Mouse (Mus musculus) CH12.LX (cell line): ENCODE results near the gene Usp7. TPM values are rescaled to one million over a fixed set of nuclear protein-coding genes. Genes with fewer than 3 reads are reported as not detected.

Source experiments
- DNase-seq: peaks from one replicate; pipeline ENCODE4 v3.0.0-alpha.2; 2013; ENCODE audit errors: extremely low read depth
- H3K27ac ChIP-seq: 2 replicates; pipeline ENCODE4 v1.5.1; 2012; ENCODE audit warnings: low read depth, mild to moderate bottlenecking, control low read depth, moderate library complexity; ENCODE audit not compliant: insufficient read depth
- H3K27me3 ChIP-seq: replicated peaks from 2 replicates; pipeline ENCODE3; 2012; ENCODE audit warnings: inconsistent platforms
- H3K36me3 ChIP-seq, 2 experiments: replicated peaks in 1 of 2; 2 replicates each; pipeline versions ENCODE3 to v1.6.1; 2012; ENCODE audit warnings: inconsistent platforms in 1 of 2, low read length in 1 of 2, mild to moderate bottlenecking in 1 of 2, mixed read lengths in 1 of 2, moderate library complexity in 1 of 2; ENCODE audit not compliant: control insufficient read depth in 1 of 2, insufficient read depth in 1 of 2
- H3K4me1 ChIP-seq, 2 experiments: 2 replicates each; pipeline ENCODE4 v1.6.1; 2012; ENCODE audit warnings: inconsistent platforms in 1 of 2, moderate library complexity in 1 of 2; ENCODE audit not compliant: insufficient read depth in 2 of 2, control insufficient read depth in 1 of 2
- H3K4me2 ChIP-seq: 2 replicates; pipeline ENCODE4 v1.6.1; 2012; ENCODE audit warnings: low read depth, mild to moderate bottlenecking, control low read depth; ENCODE audit not compliant: poor library complexity, insufficient read depth, severe bottlenecking
- H3K4me3 ChIP-seq, 3 experiments: fragments of 150-350 bp in 1 of 3; sonication (generic) in 1 of 3; replicated peaks in 1 of 3; 2 replicates each; pipeline versions ENCODE3 to v1.5.1; 2011 to 2012; ENCODE audit warnings: low read depth in 2 of 3, low read length in 2 of 3, mild to moderate bottlenecking in 2 of 3, moderate library complexity in 2 of 3, control low read depth in 1 of 3, improper control_type of control experiment in 1 of 3, inconsistent platforms in 1 of 3, mixed read lengths in 1 of 3; ENCODE audit not compliant: poor library complexity in 1 of 3
- H3K79me2 ChIP-seq: replicated peaks from 2 replicates; pipeline ENCODE4 v1.6.1; 2012; ENCODE audit warnings: mild to moderate bottlenecking, moderate library complexity; ENCODE audit not compliant: control insufficient read depth, poor library complexity, insufficient read depth, severe bottlenecking; ENCODE audit errors: extremely low read depth
- H3K9ac ChIP-seq: 2 replicates; pipeline ENCODE4 v1.6.1; 2012; ENCODE audit warnings: low read depth, mild to moderate bottlenecking, control low read depth, moderate library complexity; ENCODE audit not compliant: insufficient read depth
- H3K9me3 ChIP-seq: replicated peaks from 2 replicates; pipeline ENCODE3; 2012; ENCODE audit warnings: low read length, inconsistent platforms, mixed read lengths
- CHD1 ChIP-seq: IDR thresholded peaks from 2 replicates; pipeline ENCODE4 v1.6.1; 2012; ENCODE audit warnings: low read depth, low read length, improper control_type of control experiment, inconsistent platforms
- GABPA ChIP-seq: IDR thresholded peaks from 2 replicates; pipeline ENCODE4 v1.6.1; 2012; ENCODE audit warnings: low read depth, low read length, improper control_type of control experiment, inconsistent platforms; ENCODE audit not compliant: insufficient replicate concordance
- HCFC1 ChIP-seq: IDR thresholded peaks from 2 replicates; pipeline ENCODE4 v1.6.1; 2012; ENCODE audit warnings: low read depth, mild to moderate bottlenecking, inconsistent platforms, low read length, improper control_type of control experiment
- KAT2A ChIP-seq: IDR thresholded peaks from 2 replicates; pipeline ENCODE4 v1.6.1; 2012; ENCODE audit warnings: low read length, improper control_type of control experiment, inconsistent platforms; ENCODE audit not compliant: insufficient replicate concordance
- MAZ ChIP-seq: IDR thresholded peaks from 2 replicates; pipeline ENCODE4 v1.6.1; 2012; ENCODE audit warnings: low read depth, mild to moderate bottlenecking, inconsistent platforms, low read length, improper control_type of control experiment, moderate library complexity
- MXI1 ChIP-seq: IDR thresholded peaks from 2 replicates; pipeline ENCODE4 v1.6.1; 2011; ENCODE audit warnings: mild to moderate bottlenecking, low read depth, low read length, improper control_type of control experiment
- MYC ChIP-seq: IDR thresholded peaks from 2 replicates; pipeline ENCODE4 v1.6.1; 2011; ENCODE audit warnings: low read depth, mild to moderate bottlenecking, improper control_type of control experiment, low read length
- NELFE ChIP-seq: IDR thresholded peaks from 2 replicates; pipeline ENCODE4 v1.6.1; 2011; ENCODE audit warnings: low read depth, low read length, improper control_type of control experiment
- POLR2A ChIP-seq: IDR thresholded peaks from 2 replicates; pipeline ENCODE4 v1.6.1; 2011; ENCODE audit warnings: low read depth, mild to moderate bottlenecking, improper control_type of control experiment, low read length
- POLR2AphosphoS2 ChIP-seq: IDR thresholded peaks from 2 replicates; pipeline ENCODE4 v1.6.1; 2011; ENCODE audit warnings: low read depth, low read length, improper control_type of control experiment
- SIN3A ChIP-seq: IDR thresholded peaks from 2 replicates; pipeline ENCODE4 v1.6.1; 2012; ENCODE audit warnings: low read length, improper control_type of control experiment, inconsistent platforms
- UBTF ChIP-seq: IDR thresholded peaks from 2 replicates; pipeline ENCODE4 v1.6.1; 2012; ENCODE audit warnings: low read depth, mild to moderate bottlenecking, inconsistent platforms, low read length, improper control_type of control experiment, moderate library complexity
- USF1 ChIP-seq: IDR thresholded peaks from 2 replicates; pipeline ENCODE4 v1.6.1; 2014; ENCODE audit warnings: low read depth, mild to moderate bottlenecking, inconsistent platforms, low read length, improper control_type of control experiment
- ZC3H11A ChIP-seq: IDR thresholded peaks from 2 replicates; pipeline ENCODE4 v1.6.1; 2012; ENCODE audit warnings: low read depth, mild to moderate bottlenecking, inconsistent platforms, low read length, improper control_type of control experiment
- ZNF384 ChIP-seq: IDR thresholded peaks from 2 replicates; pipeline ENCODE4 v1.6.1; 2012; ENCODE audit warnings: low read depth, low read length, improper control_type of control experiment, inconsistent platforms
- dilution Hi-C: fragments of 300-500 bp; cut with MboI; formaldehyde crosslinking; loops from 2 replicates; pipeline ENCODE4 v1.14.3; 2020; ENCODE audit warnings: low sequenced_read_pairs; ENCODE audit not compliant: extremely low pct_unique_long_range_greater_than_20kb, extremely low pct_ligation_motif_present
- in situ Hi-C: fragments of 300-500 bp; cut with MboI; formaldehyde crosslinking; loops from 3 replicates; pipeline ENCODE4 v1.14.3; 2019; ENCODE audit warnings: low sequenced_read_pairs, low pct_ligation_motif_present, low pct_unique_long_range_greater_than_20kb, mixed read lengths
- polyA plus RNA-seq: library from polyadenylated mRNA; unstranded; fragments of >175 nt; gene quantifications from 2 replicates; pipeline ENCODE4 v1.2.1, GENCODE M21; 2012; ENCODE audit warnings: low read depth; ENCODE audit not compliant: insufficient read length
- total RNA-seq, 2 experiments: library from RNA; depleted of rRNA; stranded (reverse); fragments of 300-350 nt in 1 of 2; fragments of >200 nt in 1 of 2; gene quantifications; 2 replicates each; pipeline ENCODE4 v1.2.3; 2012 to 2014

The Usp7 gene
- total and polyA plus RNA-seq, 3 experiments, result 113 to 169 (median 143) TPM

DNA sequence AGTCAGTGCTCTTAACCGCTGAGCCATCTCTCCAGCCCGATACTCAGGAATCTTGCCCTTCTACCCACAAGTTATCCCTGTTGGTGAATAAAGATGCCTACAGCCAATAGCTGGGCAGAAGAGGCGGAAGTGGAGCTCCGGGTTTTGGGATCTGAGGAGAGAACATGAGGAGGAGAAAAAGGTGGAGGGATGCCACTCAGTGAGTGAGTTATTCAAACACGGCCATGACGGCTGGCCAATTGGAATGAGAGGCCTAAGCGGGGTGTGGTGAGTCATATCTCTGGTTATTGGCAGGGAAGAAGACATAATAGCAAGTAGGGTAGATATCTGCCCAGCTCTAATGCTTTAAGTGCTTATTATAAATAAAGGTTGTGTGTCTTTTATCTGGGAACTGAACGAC is 43.2 kb downstream of the Usp7 start:
- Histone ChIP-seq H3K4me1 (peaks cover 0 to 41% of the 10 kb centered on the region in 2 experiments; a peak in 2 of 4 replicates), H3K36me3 (no peaks in the 10 kb centered on the region), H3K9ac (no peak overlapping the region), H3K27ac (no peak overlapping the region), H3K4me2 (no peak overlapping the region), H3K4me3 (no peak overlapping the region), H3K79me2 (no peaks in the 10 kb centered on the region), H3K9me3 (no peaks in the 10 kb centered on the region), H3K27me3 (no peaks in the 10 kb centered on the region)
- no peak for DNase-seq
- TF ChIP-seq MXI1, result no peak
- no peak for TF ChIP-seq NELFE
- no peak for TF ChIP-seq USF1
- TF ChIP-seq KAT2A, result no peak
- TF ChIP-seq ZNF384, result no peak
- TF ChIP-seq UBTF, result no peak
- TF ChIP-seq POLR2A, result no peak
- TF ChIP-seq HCFC1, result no peak
- TF ChIP-seq POLR2AphosphoS2, result no peak
- TF ChIP-seq GABPA, result no peak
- dilution Hi-C loops (no loop called here), in situ Hi-C loops (no loop called here)

DNA sequence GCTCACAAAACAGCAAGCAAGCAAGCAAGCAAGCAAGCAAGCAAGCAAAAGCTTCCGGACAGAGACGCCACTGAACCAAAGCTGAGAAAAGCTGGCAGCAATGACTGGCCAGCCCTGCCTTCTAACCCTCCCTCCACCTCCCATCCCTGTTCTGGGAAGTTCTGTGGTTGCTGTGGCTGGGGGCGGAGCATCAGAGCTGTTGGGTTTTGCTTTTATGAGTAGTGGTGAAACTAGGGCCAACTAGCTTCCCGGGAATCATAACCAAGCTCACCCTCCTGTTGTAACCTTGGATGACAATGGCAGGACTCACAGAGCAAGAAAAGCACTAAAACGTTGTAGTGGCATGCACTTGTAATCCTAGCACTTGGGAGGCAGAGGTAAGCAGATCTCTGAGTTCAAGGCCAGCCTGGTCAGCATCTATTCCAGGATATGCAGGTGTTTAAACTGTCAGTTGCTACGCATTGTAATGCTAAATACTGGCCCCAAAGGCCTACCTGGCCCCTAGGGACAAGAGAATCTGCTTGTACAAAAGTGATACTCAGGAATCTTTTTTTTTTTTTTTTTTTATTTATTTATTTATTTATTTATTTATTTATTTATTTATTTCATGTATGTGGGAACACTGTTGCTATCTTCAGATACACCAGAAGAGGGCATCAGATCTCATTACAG is 43.8 kb downstream of the Usp7 start:
- no peak overlapping the region for H3K9ac ChIP-seq
- dilution Hi-C loops (no loop called here), in situ Hi-C loops (no loop called here)
- peak; percentile 21; the same call in 1 of the 2 replicates for TF ChIP-seq SIN3A
- no peak for TF ChIP-seq CHD1
- no peak for TF ChIP-seq HCFC1
- DNase-seq, result no peak
- H3K79me2 ChIP-seq, result no peaks in the 10 kb centered on the region
- H3K27me3 ChIP-seq, result no peaks in the 10 kb centered on the region
- no peak overlapping the region for H3K4me2 ChIP-seq
- no peaks in the 10 kb centered on the region for H3K9me3 ChIP-seq
- no peaks in the 10 kb centered on the region for H3K36me3 ChIP-seq
- no peak overlapping the region for H3K4me3 ChIP-seq
- H3K4me1 ChIP-seq, result peaks cover 0 to 43% of the 10 kb centered on the region in 2 experiments; a peak in 2 of 4 replicates
- no peak overlapping the region for H3K27ac ChIP-seq

DNA sequence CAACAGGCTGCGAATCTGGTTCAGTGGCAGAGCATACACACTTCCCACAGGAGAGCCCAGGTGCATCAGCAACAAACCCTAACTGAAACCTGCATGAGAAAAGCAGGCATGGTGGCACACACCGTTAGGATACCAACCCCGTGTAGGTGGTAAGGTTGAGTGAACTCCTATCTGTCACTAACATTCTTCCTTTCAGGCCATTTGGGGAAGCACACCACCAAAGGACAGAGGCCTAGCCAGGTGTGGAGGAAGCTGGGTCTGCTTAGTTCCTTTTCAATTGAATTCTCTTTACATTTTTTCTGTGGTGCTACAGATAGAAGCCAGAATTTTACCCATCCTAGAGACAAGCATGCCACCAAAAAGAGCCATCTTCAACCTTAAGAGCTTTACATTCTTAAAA is 44.3 kb downstream of the Usp7 start:
- in situ Hi-C loops (no loop called here), dilution Hi-C loops (no loop called here)
- Histone ChIP-seq H3K4me3 (no peak overlapping the region), H3K4me1 (peaks cover 0 to 43% of the 10 kb centered on the region in 2 experiments; a peak in 2 of 4 replicates), H3K27me3 (no peaks in the 10 kb centered on the region), H3K36me3 (no peaks in the 10 kb centered on the region), H3K4me2 (no peak overlapping the region), H3K9me3 (no peaks in the 10 kb centered on the region), H3K27ac (no peak overlapping the region), H3K9ac (no peak overlapping the region), H3K79me2 (no peaks in the 10 kb centered on the region)
- TF ChIP-seq MYC, result no peak
- TF ChIP-seq MAZ, result no peak
- no peak for TF ChIP-seq ZC3H11A
- DNase-seq, result no peak
